Comparison of ENCODE assay signal across 16 mouse cellular contexts in genomic region chr6:103999186-103999585, GRCm38 (mm10).
"Had no signal": no experiment of that assay in that cellular context is flagged by ENCODE, and none has a peak within 500 bp of the region (broad histone marks: within the 10 kb centered on the region; RNA-seq: fewer than 3 reads in every experiment).

No protein-coding gene starts in this region.

- DNase-seq: heart, postnatal 10 days; heart, postnatal 14 days; heart, postnatal 36 days; heart, postnatal 4 days; kidney, adult 11 months; kidney, adult 18-20 months; kidney, adult 2 months; kidney, adult 8-10 months; kidney, adult 9 months; kidney, postnatal 10 days; kidney, postnatal 14 days; kidney, postnatal 25 days; kidney, postnatal 36 days; kidney, postnatal 4 days; layer of hippocampus, adult 9-11 months; layer of hippocampus, postnatal 36 days had no signal
